Mouse (Mus musculus) spleen, adult 2 months (tissue): ENCODE data around the gene Immp2l.

Source experiments
- CTCF ChIP-seq: fragments of 200-500 bp; IDR thresholded peaks from 2 replicates; pipeline ENCODE4 v1.5.1; 2011; ENCODE audit warnings: mild to moderate bottlenecking, inconsistent platforms; ENCODE audit not compliant: insufficient read depth, insufficient read length, insufficient replicate concordance; ENCODE audit errors: extremely low read depth
- POLR2A ChIP-seq: fragments of 200-500 bp; IDR thresholded peaks from 2 replicates; pipeline ENCODE4 v1.6.1; 2011; ENCODE audit warnings: low read depth, low read length, inconsistent platforms

- no peak for TF ChIP-seq CTCF
- no peak for TF ChIP-seq POLR2A
Observed at GRCm38 (mm10) chr12:41044493-41045132, 20.7 kb downstream of the Immp2l start.
